Mouse (Mus musculus) lung, adult 2 months (tissue): ENCODE measurements around the gene Fes.

Source experiments
- CTCF ChIP-seq: fragments of 200-500 bp; IDR thresholded peaks from 2 replicates; pipeline ENCODE4 v1.5.1; 2011; ENCODE audit warnings: mild to moderate bottlenecking, low read length, control low read depth; ENCODE audit not compliant: insufficient read depth
- POLR2A ChIP-seq: fragments of 200-500 bp; IDR thresholded peaks from 2 replicates; pipeline ENCODE4 v1.6.1; 2011; ENCODE audit warnings: low read depth, mild to moderate bottlenecking, control low read depth, low read length, borderline replicate concordance; ENCODE audit errors: extremely low read depth

DNA sequence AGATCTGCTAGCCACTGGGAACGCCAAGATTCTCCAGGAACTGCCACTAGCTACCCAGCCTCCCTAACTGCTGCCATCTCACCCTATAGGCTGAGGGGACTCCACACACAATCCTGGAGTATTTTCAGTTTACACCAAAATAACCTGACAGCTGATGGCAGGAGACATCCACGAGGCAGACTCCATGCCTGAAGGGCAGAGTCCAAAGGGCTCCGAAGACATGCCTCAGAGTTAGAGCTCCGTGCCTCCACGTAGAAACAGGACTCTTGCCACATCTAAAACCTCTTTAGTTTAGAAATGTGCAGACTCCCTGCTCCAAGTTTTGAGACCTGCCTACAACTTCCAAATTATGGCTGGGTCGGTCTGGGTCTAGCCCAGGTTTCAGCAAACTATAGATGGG is 12.8 kb upstream of the Fes start:
- TF ChIP-seq CTCF, result no peak
- no peak for TF ChIP-seq POLR2A
